Mouse (Mus musculus): ENCODE results near the gene Ccdc87. TPM values are rescaled to one million over a fixed set of nuclear protein-coding genes. Genes with fewer than 3 reads are reported as not detected.
A peak's percentile ranks its signal among the peaks of the same experiment; 100 is the strongest.

The Ccdc87 gene
- polyA plus RNA-seq, 1 experiment = not detected

DNA sequence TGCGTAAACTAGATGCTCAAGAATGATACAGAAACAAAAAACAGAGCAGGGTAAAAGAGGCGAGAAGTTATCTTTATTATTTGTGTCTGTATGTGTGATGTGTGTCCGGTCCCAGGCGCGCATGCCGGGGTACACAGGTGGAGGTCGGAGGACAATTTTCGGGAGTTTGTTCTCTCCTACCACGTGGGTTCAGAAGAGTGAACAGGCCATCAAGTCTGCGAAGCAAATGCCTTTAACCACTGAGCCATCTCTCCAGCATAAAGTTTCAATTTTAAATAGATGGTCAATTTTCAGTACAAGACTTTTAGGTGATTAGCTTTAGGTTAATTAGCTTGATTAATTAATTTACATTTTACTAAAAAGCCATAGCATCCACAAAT is 40.1 kb downstream of the Ccdc87 start:
- peaks cover 11% of the 10 kb centered on the region for H3K4me1 ChIP-seq (ENCODE audit: control insufficient read depth, insufficient read depth, low read length)
- TF ChIP-seq CTCF (IDR thresholded peaks at IDR 0.05; ENCODE audit: low read depth, low read length) (no peak), POLR2A (IDR thresholded peaks at IDR 0.05; ENCODE audit: borderline replicate concordance, low read depth, low read length) (no peak)

DNA sequence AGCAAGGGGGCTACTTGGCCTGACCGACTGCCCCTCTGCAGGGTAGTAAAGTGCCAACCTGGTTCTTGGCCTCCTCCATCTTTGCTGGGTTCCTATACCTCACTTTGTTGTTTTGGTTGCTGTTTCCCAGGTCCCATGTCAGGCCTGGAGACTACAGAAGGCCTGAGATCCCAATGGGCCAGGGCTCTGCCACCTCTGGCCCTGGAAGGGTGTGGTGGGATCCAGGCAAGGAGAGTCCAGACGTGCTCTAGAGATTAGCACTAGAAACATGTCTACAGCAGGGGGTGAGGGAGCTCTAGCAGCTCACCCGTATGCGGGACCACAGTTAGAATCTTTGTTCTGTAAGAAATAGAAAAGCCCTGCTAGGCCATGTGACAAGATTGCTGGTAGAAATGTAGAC is 44.8 kb downstream of the Ccdc87 start:
- no peak for TF ChIP-seq POLR2A (IDR thresholded peaks at IDR 0.05; ENCODE audit: borderline replicate concordance, low read depth, low read length)
- Histone ChIP-seq H3K4me1 (ENCODE audit: control insufficient read depth, insufficient read depth, low read length) (peaks cover 7% of the 10 kb centered on the region), H3K27ac (ENCODE audit: insufficient read depth, low read depth, low read length) (no peak overlapping the region), H3K4me3 (ENCODE audit: insufficient read depth, low read length) (no peak overlapping the region)

More for the DNA sequence above, 40.1 kb downstream of the Ccdc87 start:
- H3K4me3 ChIP-seq (ENCODE audit: insufficient read depth, low read length) = peak overlapping the region; percentile 89
- no peak overlapping the region for H3K27ac ChIP-seq (ENCODE audit: insufficient read depth, low read depth, low read length)

DNA sequence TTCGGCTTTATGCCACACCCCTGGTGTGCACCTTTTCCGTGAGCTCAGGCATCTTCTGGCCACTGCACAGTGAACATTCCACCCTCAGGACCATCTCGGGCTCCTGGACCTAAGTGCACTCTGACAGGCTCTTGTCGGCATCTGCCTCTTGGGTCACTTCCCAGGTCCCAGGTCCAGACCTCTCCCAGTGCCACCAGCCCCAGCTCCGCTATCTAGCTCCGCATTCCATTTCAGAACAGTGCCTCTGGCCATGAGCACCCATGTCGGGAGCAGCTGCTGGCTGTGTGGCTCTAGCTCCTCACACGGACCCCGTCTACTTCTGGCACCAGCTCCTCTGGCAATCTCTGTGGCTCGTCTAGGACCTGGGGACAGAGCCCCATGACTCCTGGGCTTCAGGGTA is 50.6 kb downstream of the Ccdc87 start:
- no peak for TF ChIP-seq POLR2A (IDR thresholded peaks at IDR 0.05; ENCODE audit: borderline replicate concordance, low read depth, low read length)
- Histone ChIP-seq H3K27ac (ENCODE audit: insufficient read depth, low read depth, low read length) (no peak overlapping the region), H3K4me1 (ENCODE audit: control insufficient read depth, insufficient read depth, low read length) (no peaks in the 10 kb centered on the region), H3K4me3 (ENCODE audit: insufficient read depth, low read length) (no peak overlapping the region)

DNA sequence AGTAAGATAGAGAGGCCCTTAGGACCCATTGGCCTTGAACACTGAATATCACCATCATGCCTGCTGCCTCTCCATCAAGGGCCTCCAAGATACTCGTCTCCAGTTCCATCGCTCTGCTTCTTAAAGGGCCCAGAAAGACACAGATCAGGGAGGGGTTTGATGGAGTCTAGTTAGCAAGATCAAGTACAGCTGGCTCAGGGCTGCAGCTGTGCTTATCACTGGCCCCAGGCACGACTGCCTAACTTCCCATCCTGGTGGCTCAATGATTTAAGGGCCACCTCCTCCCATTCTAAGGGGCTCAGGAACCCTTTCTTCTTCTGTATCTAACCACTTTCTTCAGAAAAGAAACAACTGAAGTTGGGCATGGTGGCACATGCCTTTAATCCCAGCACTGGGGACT is 52.6 kb downstream of the Ccdc87 start:
- Histone ChIP-seq H3K27ac (ENCODE audit: insufficient read depth, low read depth, low read length) (no peak overlapping the region), H3K4me1 (ENCODE audit: control insufficient read depth, insufficient read depth, low read length) (no peaks in the 10 kb centered on the region), H3K4me3 (ENCODE audit: insufficient read depth, low read length) (no peak overlapping the region)
- TF ChIP-seq CTCF (IDR thresholded peaks at IDR 0.05; ENCODE audit: low read depth, low read length) = no peak
- TF ChIP-seq POLR2A (IDR thresholded peaks at IDR 0.05; ENCODE audit: borderline replicate concordance, low read depth, low read length) = no peak

Other genes starting within 250 kb of the Ccdc87 start
- gene Lrfn4, start 223.7 kb upstream of the Ccdc87 start, polyA plus RNA-seq (2012; ENCODE audit: insufficient read depth, insufficient read length, missing spikeins) = 0.50 and 0.73 TPM in 2 replicates
- 25.5 and 33.7 TPM in 2 replicates for gene Rce1, start 213.7 kb upstream of the Ccdc87 start, polyA plus RNA-seq (2012; ENCODE audit: insufficient read depth, insufficient read length, missing spikeins)
- gene Gm960, start 140.7 kb upstream of the Ccdc87 start, polyA plus RNA-seq (2012; ENCODE audit: insufficient read depth, insufficient read length, missing spikeins) = not detected in 2 replicates
- gene Sptbn2, start 128.2 kb upstream of the Ccdc87 start, polyA plus RNA-seq (2012; ENCODE audit: insufficient read depth, insufficient read length, missing spikeins) = not detected in 2 replicates
- 6.2 and 7.7 TPM in 2 replicates for gene Rbm4b, start 82.9 kb upstream of the Ccdc87 start, polyA plus RNA-seq (2012; ENCODE audit: insufficient read depth, insufficient read length, missing spikeins)
- gene Rbm4, start 45.5 kb upstream of the Ccdc87 start, polyA plus RNA-seq (2012; ENCODE audit: insufficient read depth, insufficient read length, missing spikeins) = 18.5 and 18.6 TPM in 2 replicates
- 9.0 and 22.6 TPM in 2 replicates for gene Gm21992, start 27.8 kb upstream of the Ccdc87 start, polyA plus RNA-seq (2012; ENCODE audit: insufficient read depth, insufficient read length, missing spikeins)
- gene Rbm14, start 27.7 kb upstream of the Ccdc87 start, polyA plus RNA-seq (2012; ENCODE audit: insufficient read depth, insufficient read length, missing spikeins) = 21.0 and 22.9 TPM in 2 replicates
- gene Ccs, start within 50 bp of the Ccdc87 start, polyA plus RNA-seq (2012; ENCODE audit: insufficient read depth, insufficient read length, missing spikeins) = 42.5 and 42.8 TPM in 2 replicates
- gene Ctsf, start 15.8 kb downstream of the Ccdc87 start, polyA plus RNA-seq (2012; ENCODE audit: insufficient read depth, insufficient read length, missing spikeins) = 23.6 and 29.5 TPM in 2 replicates
- 0.56 TPM in 1 of 2 replicates, not detected in the other for gene Actn3, start 38.5 kb downstream of the Ccdc87 start, polyA plus RNA-seq (2012; ENCODE audit: insufficient read depth, insufficient read length, missing spikeins)
- 12.0 and 14.2 TPM in 2 replicates for gene Zdhhc24, start 39.3 kb downstream of the Ccdc87 start, polyA plus RNA-seq (2012; ENCODE audit: insufficient read depth, insufficient read length, missing spikeins)
- 2.0 and 3.0 TPM in 2 replicates for gene Bbs1, start 67.3 kb downstream of the Ccdc87 start, polyA plus RNA-seq (2012; ENCODE audit: insufficient read depth, insufficient read length, missing spikeins)
- gene Dpp3, start 88.9 kb downstream of the Ccdc87 start, polyA plus RNA-seq (2012; ENCODE audit: insufficient read depth, insufficient read length, missing spikeins) = 39.7 and 62.7 TPM in 2 replicates
- gene Peli3, start 103.8 kb downstream of the Ccdc87 start, polyA plus RNA-seq (2012; ENCODE audit: insufficient read depth, insufficient read length, missing spikeins) = 4.6 and 5.4 TPM in 2 replicates
- gene Mrpl11, start 122.8 kb downstream of the Ccdc87 start, polyA plus RNA-seq (2012; ENCODE audit: insufficient read depth, insufficient read length, missing spikeins) = 45.6 and 53.2 TPM in 2 replicates
- 1.3 and 1.6 TPM in 2 replicates for gene Npas4, start 150.9 kb downstream of the Ccdc87 start, polyA plus RNA-seq (2012; ENCODE audit: insufficient read depth, insufficient read length, missing spikeins)
- 0.91 and 1.2 TPM in 2 replicates for gene Slc29a2, start 184.5 kb downstream of the Ccdc87 start, polyA plus RNA-seq (2012; ENCODE audit: insufficient read depth, insufficient read length, missing spikeins)
- 23.3 and 30.4 TPM in 2 replicates for gene B4gat1, start 199.5 kb downstream of the Ccdc87 start, polyA plus RNA-seq (2012; ENCODE audit: insufficient read depth, insufficient read length, missing spikeins)
- gene AC124502.3, start 199.5 kb downstream of the Ccdc87 start, polyA plus RNA-seq (2012; ENCODE audit: insufficient read depth, insufficient read length, missing spikeins) = 1.6 and 2.2 TPM in 2 replicates
- gene Brms1, start 202.0 kb downstream of the Ccdc87 start, polyA plus RNA-seq (2012; ENCODE audit: insufficient read depth, insufficient read length, missing spikeins) = 58.2 and 63.1 TPM in 2 replicates
- gene Rin1, start 211.1 kb downstream of the Ccdc87 start, polyA plus RNA-seq (2012; ENCODE audit: insufficient read depth, insufficient read length, missing spikeins) = 1.0 and 1.7 TPM in 2 replicates
- 0.31 and 0.35 TPM in 2 replicates for gene Cd248, start 228.7 kb downstream of the Ccdc87 start, polyA plus RNA-seq (2012; ENCODE audit: insufficient read depth, insufficient read length, missing spikeins)
- not detected in 2 replicates for gene Tmem151a, start 246.2 kb downstream of the Ccdc87 start, polyA plus RNA-seq (2012; ENCODE audit: insufficient read depth, insufficient read length, missing spikeins)
- gene Yif1a, start 249.2 kb downstream of the Ccdc87 start, polyA plus RNA-seq (2012; ENCODE audit: insufficient read depth, insufficient read length, missing spikeins) = 33.2 and 34.1 TPM in 2 replicates